ENCODE assay signal across 24 mouse cellular contexts in genomic region chr8:26324606-26325005, GRCm38 (mm10).
DNase-seq lines count a peak whose midpoint lies in the region; ATAC-seq and TF ChIP-seq lines count a peak whose summit lies in the region.
"Had no signal": no experiment of that assay in that cellular context is flagged by ENCODE, and none has a peak within 500 bp of the region (broad histone marks: within the 10 kb centered on the region; RNA-seq: fewer than 3 reads in every experiment).

No protein-coding gene starts in this region.

- no peaks in the 10 kb centered on the region for H3K36me3 ChIP-seq in heart, adult 2 months (ENCODE audit: control insufficient read depth, insufficient read depth, low read length)
- H3K36me3 ChIP-seq in kidney, embryonic 14.5 days (ENCODE audit: control insufficient read depth, insufficient read depth, low read length), result no peaks in the 10 kb centered on the region
- no peaks in the 10 kb centered on the region for H3K36me3 ChIP-seq in kidney, embryonic 16.5 days (ENCODE audit: insufficient read depth, low read length)
- H3K36me3 ChIP-seq: embryonic facial prominence, embryonic 10.5 days; embryonic facial prominence, embryonic 12.5 days; forebrain, embryonic 15.5 days; G1E had no signal

- H3K27ac ChIP-seq in heart, adult 2 months, result no peak overlapping the region
- H3K27ac ChIP-seq in kidney, embryonic 14.5 days (ENCODE audit: low read depth, low read length), result 0 out of 2 replicates have a peak overlapping the region, but pooled peaks have one; percentile 8
- no peak overlapping the region for H3K27ac ChIP-seq in kidney, embryonic 16.5 days (ENCODE audit: low read length)
- H3K27ac ChIP-seq: embryonic facial prominence, embryonic 10.5 days; embryonic facial prominence, embryonic 12.5 days; forebrain, embryonic 13.5 days; forebrain, embryonic 15.5 days had no signal

- TF ChIP-seq POLR2A in heart, adult 2 months (IDR thresholded peaks at IDR 0.05; ENCODE audit: insufficient read depth, low read depth, low read length), result no peak

- no peak for TF ChIP-seq CTCF in heart, adult 2 months (IDR thresholded peaks at IDR 0.05)

- H3K9me3 ChIP-seq in kidney, embryonic 14.5 days (ENCODE audit: control insufficient read depth, low read length), result no peaks in the 10 kb centered on the region
- no peaks in the 10 kb centered on the region for H3K9me3 ChIP-seq in kidney, embryonic 16.5 days (ENCODE audit: low read length)
- H3K9me3 ChIP-seq: embryonic facial prominence, embryonic 10.5 days; embryonic facial prominence, embryonic 12.5 days; forebrain, embryonic 13.5 days; forebrain, embryonic 15.5 days; G1E had no signal

- no peak overlapping the region for H3K4me3 ChIP-seq in heart, adult 2 months
- H3K4me3 ChIP-seq in kidney, embryonic 14.5 days (ENCODE audit: low read length), result no peak overlapping the region
- H3K4me3 ChIP-seq in kidney, embryonic 16.5 days (ENCODE audit: low read length), result no peak overlapping the region
- H3K4me3 ChIP-seq: embryonic facial prominence, embryonic 10.5 days; embryonic facial prominence, embryonic 12.5 days; forebrain, embryonic 13.5 days; forebrain, embryonic 15.5 days had no signal

- no peaks in the 10 kb centered on the region for H3K27me3 ChIP-seq in heart, adult 2 months (ENCODE audit: control insufficient read depth, insufficient read depth, low read length)
- no peaks in the 10 kb centered on the region for H3K27me3 ChIP-seq in kidney, embryonic 14.5 days (ENCODE audit: control insufficient read depth, insufficient read depth, low read length)
- no peaks in the 10 kb centered on the region for H3K27me3 ChIP-seq in kidney, embryonic 16.5 days (ENCODE audit: insufficient read depth, low read length)
- H3K27me3 ChIP-seq: CH12.LX; embryonic facial prominence, embryonic 12.5 days; forebrain, embryonic 13.5 days; forebrain, embryonic 15.5 days had no signal

- intact Hi-C loops in heart, adult 2 months (cut with DNase I), result no loop called here

- no peak overlapping the region for H3K4me2 ChIP-seq in kidney, embryonic 14.5 days (replicated peaks; ENCODE audit: low read depth, low read length)
- H3K4me2 ChIP-seq in kidney, embryonic 16.5 days (replicated peaks; ENCODE audit: low read depth, low read length), result no peak overlapping the region
- H3K4me2 ChIP-seq: embryonic facial prominence, embryonic 12.5 days; forebrain, embryonic 13.5 days; forebrain, embryonic 15.5 days had no signal

- ATAC-seq in kidney, embryonic 14.5 days (ENCODE audit: low FRiP score, low TSS enrichment), result peak; percentile 79; the same call in 1 of the 2 replicates
- 0 out of 2 replicates have a peak, but pooled peaks have one; percentile 54 for ATAC-seq in kidney, embryonic 16.5 days (ENCODE audit: low FRiP score, low TSS enrichment)
- ATAC-seq: activated CD4-positive, CD25-positive, alpha-beta regulatory T cell, adult 4 months; CD4-positive, CD25-positive, alpha-beta regulatory T cell, adult 4 months; forebrain, embryonic 13.5 days; forebrain, embryonic 15.5 days; Patski had no signal

- no peaks in the 10 kb centered on the region for H3K4me1 ChIP-seq in heart, adult 2 months (ENCODE audit: control insufficient read depth, insufficient read depth, low read length)
- H3K4me1 ChIP-seq in kidney, embryonic 14.5 days (ENCODE audit: control insufficient read depth, insufficient read depth, low read length), result no peaks in the 10 kb centered on the region
- H3K4me1 ChIP-seq in kidney, embryonic 16.5 days (ENCODE audit: insufficient read depth, low read length), result no peaks in the 10 kb centered on the region
- H3K4me1 ChIP-seq: embryonic facial prominence, embryonic 10.5 days; embryonic facial prominence, embryonic 12.5 days; forebrain, embryonic 13.5 days; forebrain, embryonic 15.5 days had no signal

- WGBS in heart, adult 2 months, result 66% methylated on average over 3 of the region's 3 CpGs
- WGBS in kidney, embryonic 14.5 days, result 42% methylated on average over 3 of the region's 3 CpGs
- 42% methylated on average over 3 of the region's 3 CpGs for WGBS in kidney, embryonic 16.5 days

- H3K79me2 ChIP-seq in heart, adult 2 months (replicated peaks; ENCODE audit: control insufficient read depth, insufficient read depth, low read length), result no peaks in the 10 kb centered on the region

- DNase-seq in heart, adult 11 months, result peak; percentile 45
- DNase-seq in heart, adult 2 months, result no peak
- no peak for DNase-seq in kidney, postnatal 14 days
- no peak for DNase-seq in kidney, postnatal 36 days
- DNase-seq: adrenal gland, adult 8-10 months; adrenal gland, postnatal 14 days; adrenal gland, postnatal 36 days; B cell, adult 2 months; cerebellum, adult 11-12 months; cerebellum, adult 2 months; cerebellum, adult 9-10 months; cerebellum, postnatal 10 days; cerebellum, postnatal 25 days had no signal

- TF ChIP-seq EP300 in heart, adult 2 months (IDR thresholded peaks at IDR 0.05; ENCODE audit: insufficient read depth, low read depth, low read length), result no peak

- no peak overlapping the region for H3K9ac ChIP-seq in heart, adult 2 months (ENCODE audit: low read depth, low read length)
- no peak overlapping the region for H3K9ac ChIP-seq in kidney, embryonic 14.5 days (ENCODE audit: low read depth, low read length)
- no peak overlapping the region for H3K9ac ChIP-seq in kidney, embryonic 16.5 days (replicated peaks; ENCODE audit: low read length)
- H3K9ac ChIP-seq: embryonic facial prominence, embryonic 12.5 days; forebrain, embryonic 13.5 days; forebrain, embryonic 15.5 days had no signal
